Mouse (Mus musculus): ENCODE results near the gene Vmn2r18.

The Vmn2r18 gene

GRCm38 (mm10) chr5:151605921-151606320 lies at the start of gene Vmn2r18:
Gene Vmn2r18, minus strand, starts transcription at chr5:151606021.
- DNase-seq (ENCODE audit: low read depth): no peak

GRCm38 (mm10) chr5:151651411-151651784 lies 45.6 kb upstream of the Vmn2r18 start:
- DNase-seq (ENCODE audit: low read depth): no peak

- DNase-seq (ENCODE audit: low read depth): peak; percentile 90
These were observed 45.0 kb upstream of the Vmn2r18 start, which contains the start of gene Rfc3 for GRCm38 (mm10) chr5:151650700-151651410. Gene Rfc3, minus strand, starts transcription at chr5:151651242.

GRCm38 (mm10) chr5:151644845-151645244 lies 39.0 kb upstream of the Vmn2r18 start:
- DNase-seq (ENCODE audit: low read depth): no peak

- DNase-seq (ENCODE audit: low read depth): no peak
These were observed 37.0 kb upstream of the Vmn2r18 start for GRCm38 (mm10) chr5:151642867-151643266.

GRCm38 (mm10) chr5:151642102-151642501 lies 36.3 kb upstream of the Vmn2r18 start:
- DNase-seq (ENCODE audit: low read depth): no peak

GRCm38 (mm10) chr5:151601696-151602095 lies 4.1 kb downstream of the Vmn2r18 start:
- DNase-seq (ENCODE audit: low read depth): no peak

All from fibroblast of lung, adult 2 months (primary cell).